Mouse (Mus musculus) kidney, embryonic 16.5 days (tissue): ENCODE results near the gene Akap12. TPM values are rescaled to one million over a fixed set of nuclear protein-coding genes. Genes with fewer than 3 reads are reported as not detected.

Source experiments
- ATAC-seq: fragments of 200-750 bp; cut with Nextera tagmentation; 2 replicates; pipeline ENCODE4 v1.8.0; 2017; ENCODE audit warnings: moderate TSS enrichment; ENCODE audit not compliant: low FRiP score, low TSS enrichment
- H3K27ac ChIP-seq: fragments of 300-500 bp; sonication (generic); 2 replicates; pipeline ENCODE4 v1.5.1; 2014; ENCODE audit warnings: low read length
- H3K27me3 ChIP-seq: fragments of 300-500 bp; sonication (generic); 2 replicates; pipeline ENCODE4 v1.6.1; 2014; ENCODE audit warnings: low read length, control low read depth, mixed read lengths; ENCODE audit not compliant: insufficient read depth
- H3K36me3 ChIP-seq: fragments of 300-500 bp; sonication (generic); 2 replicates; pipeline ENCODE4 v1.6.1; 2014; ENCODE audit warnings: low read length, control low read depth, mixed read lengths; ENCODE audit not compliant: insufficient read depth
- H3K4me1 ChIP-seq: fragments of 300-500 bp; sonication (generic); 2 replicates; pipeline ENCODE4 v1.6.1; 2014; ENCODE audit warnings: low read length, control low read depth, mixed read lengths; ENCODE audit not compliant: insufficient read depth
- H3K4me2 ChIP-seq: fragments of 300-500 bp; sonication (generic); replicated peaks from 2 replicates; pipeline ENCODE4 v1.6.1; 2014; ENCODE audit warnings: low read depth, low read length
- H3K4me3 ChIP-seq: fragments of 300-500 bp; sonication (generic); 2 replicates; pipeline ENCODE4 v1.5.1; 2014; ENCODE audit warnings: mild to moderate bottlenecking, low read length
- H3K9ac ChIP-seq: fragments of 300-500 bp; sonication (generic); replicated peaks from 2 replicates; pipeline ENCODE4 v1.6.1; 2014; ENCODE audit warnings: low read length
- H3K9me3 ChIP-seq: fragments of 300-500 bp; sonication (generic); 2 replicates; pipeline ENCODE4 v1.6.1; 2016; ENCODE audit warnings: low read length, control low read depth
- WGBS: fragments of 180-500 bp; shearing (Covaris S2); extraction: QIAGEN DNeasy Blood & Tissue Kit; methylation state at CpG from one replicate; pipeline ENCODE4 v1.1.7; 2014; 5-methylcytosine and 5-hydroxymethylcytosine counted together
- polyA plus RNA-seq: library from polyadenylated mRNA; unstranded; fragments of >200 nt; fragmentation: Nextera tagmentation; extraction: Ambion mirVana; gene quantifications from 2 replicates; pipeline ENCODE4 v1.2.1, GENCODE M21; 2015

Akap12 gene
- polyA plus RNA-seq, 1 experiment from 2014 or later: 92.7 TPM

- WGBS: 76% methylated on average over 4 of the region's 4 CpGs
- no peak overlapping the region for H3K4me3 ChIP-seq
- no peaks in the 10 kb centered on the region for H3K36me3 ChIP-seq
- no peak overlapping the region for H3K4me2 ChIP-seq
- no peak overlapping the region for H3K27ac ChIP-seq
- no peak overlapping the region for H3K9ac ChIP-seq
- H3K4me1 ChIP-seq: no peaks in the 10 kb centered on the region
- no peaks in the 10 kb centered on the region for H3K9me3 ChIP-seq
- H3K27me3 ChIP-seq: no peaks in the 10 kb centered on the region
- ATAC-seq: no peak
Observed at GRCm38 (mm10) chr10:4253613-4254012, 12.6 kb upstream of the Akap12 start.

DNA sequence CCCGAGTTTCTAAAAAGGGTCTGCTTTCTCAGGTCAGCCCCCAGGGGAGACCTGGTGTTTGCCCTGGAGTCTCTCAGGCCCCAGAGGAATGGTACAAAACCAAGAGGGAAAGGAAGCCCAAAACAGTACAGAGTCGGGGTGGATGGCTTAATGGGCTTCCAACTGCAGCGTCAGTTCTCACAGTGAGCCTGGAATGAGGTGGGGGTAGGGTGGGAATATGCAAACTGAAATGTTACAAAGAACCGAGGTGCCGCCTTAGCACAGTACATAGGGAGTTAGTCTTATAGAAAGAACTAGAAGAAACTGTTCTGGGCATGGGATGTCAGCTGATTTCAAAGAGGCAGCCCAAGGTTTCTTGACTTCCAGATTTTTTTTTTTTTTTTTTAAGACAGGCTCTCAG lies 11.7 kb upstream of the Akap12 start:
- Histone ChIP-seq H3K4me3 (no peak overlapping the region), H3K27ac (no peak overlapping the region), H3K9me3 (no peaks in the 10 kb centered on the region), H3K36me3 (no peaks in the 10 kb centered on the region), H3K4me2 (no peak overlapping the region), H3K27me3 (no peaks in the 10 kb centered on the region), H3K9ac (no peak overlapping the region), H3K4me1 (no peaks in the 10 kb centered on the region)
- ATAC-seq: no peak
- 45% methylated on average over 5 of the region's 5 CpGs for WGBS

- peaks cover 7% of the 10 kb centered on the region for H3K4me1 ChIP-seq
- H3K36me3 ChIP-seq: no peaks in the 10 kb centered on the region
- no peaks in the 10 kb centered on the region for H3K27me3 ChIP-seq
- no peak overlapping the region for H3K9ac ChIP-seq
- H3K4me2 ChIP-seq: no peak overlapping the region
- H3K27ac ChIP-seq: no peak overlapping the region
- no peak for ATAC-seq
- H3K4me3 ChIP-seq: no peak overlapping the region
- H3K9me3 ChIP-seq: no peaks in the 10 kb centered on the region
- WGBS: 76% methylated on average over 5 of the region's 5 CpGs
Observed at GRCm38 (mm10) chr10:4260925-4261324, 5.3 kb upstream of the Akap12 start.

DNA sequence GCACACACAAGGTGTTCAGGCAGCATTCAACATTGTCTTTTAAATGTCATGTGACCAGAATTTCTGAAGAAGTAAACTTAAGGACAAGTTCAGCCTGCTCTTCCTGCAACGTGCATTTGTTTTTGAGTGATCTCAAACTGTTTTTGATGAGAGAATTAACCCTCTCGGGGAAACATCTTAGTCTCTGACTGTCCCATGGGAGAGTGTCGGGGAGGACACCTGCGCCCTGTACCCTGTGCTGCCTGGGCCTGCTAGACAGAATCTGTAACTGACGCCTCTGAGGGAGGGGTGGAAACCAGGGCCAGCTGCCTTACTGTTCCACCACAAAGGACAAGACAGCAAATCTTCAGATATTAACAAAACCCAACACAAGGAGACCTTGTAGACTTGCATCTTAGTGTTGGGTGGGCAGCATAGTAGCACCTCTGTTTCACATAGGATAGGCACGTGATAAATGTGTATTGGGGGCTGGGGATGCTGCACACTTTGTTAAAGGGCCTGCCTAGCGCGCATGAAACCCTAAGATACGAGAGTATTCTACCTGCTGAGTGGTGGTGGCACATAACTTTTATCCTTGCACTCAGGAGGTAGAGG lies 4.7 kb upstream of the Akap12 start:
- no peak overlapping the region for H3K27ac ChIP-seq
- H3K27me3 ChIP-seq: no peaks in the 10 kb centered on the region
- no peaks in the 10 kb centered on the region for H3K36me3 ChIP-seq
- no peak overlapping the region for H3K4me2 ChIP-seq
- H3K9me3 ChIP-seq: no peaks in the 10 kb centered on the region
- ATAC-seq: no peak
- 80% methylated on average over 9 of the region's 9 CpGs for WGBS
- H3K4me1 ChIP-seq: peaks cover 9% of the 10 kb centered on the region
- H3K9ac ChIP-seq: no peak overlapping the region
- no peak overlapping the region for H3K4me3 ChIP-seq

- H3K36me3 ChIP-seq: no peaks in the 10 kb centered on the region
- H3K4me3 ChIP-seq: peak overlapping the region; percentile 81
- no peaks in the 10 kb centered on the region for H3K27me3 ChIP-seq
- H3K27ac ChIP-seq: peak overlapping the region; percentile 77; the same call in 1 of the 2 replicates
- H3K9me3 ChIP-seq: no peaks in the 10 kb centered on the region
- 3% methylated on average over 13 of the region's 13 CpGs for WGBS
- peak overlapping the region; percentile 95 for H3K4me2 ChIP-seq
- H3K4me1 ChIP-seq: peaks cover 13% of the 10 kb centered on the region
- ATAC-seq: no peak
- H3K9ac ChIP-seq: peak overlapping the region; percentile 82
Observed at GRCm38 (mm10) chr10:4265641-4266040, 539 bp upstream of the Akap12 start.

- WGBS: 3% methylated on average over 11 of the region's 11 CpGs
- Histone ChIP-seq H3K9ac (peak overlapping the region; percentile 82), H3K27me3 (no peaks in the 10 kb centered on the region), H3K4me1 (peaks cover 13% of the 10 kb centered on the region), H3K4me2 (peak overlapping the region; percentile 95), H3K36me3 (no peaks in the 10 kb centered on the region), H3K27ac (peak overlapping the region; percentile 77; the same call in 1 of the 2 replicates), H3K4me3 (peak overlapping the region; percentile 81), H3K9me3 (no peaks in the 10 kb centered on the region)
- ATAC-seq: peak; percentile 47
Observed at GRCm38 (mm10) chr10:4266931-4267310, 741 bp downstream of the Akap12 start.

GRCm38 (mm10) chr10:4267481-4267880 lies 1.3 kb downstream of the Akap12 start:
- H3K27me3 ChIP-seq: no peaks in the 10 kb centered on the region
- H3K4me1 ChIP-seq: peaks cover 13% of the 10 kb centered on the region
- no peak overlapping the region for H3K27ac ChIP-seq
- WGBS: 71% methylated on average over 7 of the region's 7 CpGs
- H3K9ac ChIP-seq: peak overlapping the region; percentile 82; the same call in 1 of the 2 replicates
- ATAC-seq: no peak
- no peaks in the 10 kb centered on the region for H3K36me3 ChIP-seq
- H3K4me3 ChIP-seq: peak overlapping the region; percentile 81
- peak overlapping the region; percentile 95 for H3K4me2 ChIP-seq
- no peaks in the 10 kb centered on the region for H3K9me3 ChIP-seq

DNA sequence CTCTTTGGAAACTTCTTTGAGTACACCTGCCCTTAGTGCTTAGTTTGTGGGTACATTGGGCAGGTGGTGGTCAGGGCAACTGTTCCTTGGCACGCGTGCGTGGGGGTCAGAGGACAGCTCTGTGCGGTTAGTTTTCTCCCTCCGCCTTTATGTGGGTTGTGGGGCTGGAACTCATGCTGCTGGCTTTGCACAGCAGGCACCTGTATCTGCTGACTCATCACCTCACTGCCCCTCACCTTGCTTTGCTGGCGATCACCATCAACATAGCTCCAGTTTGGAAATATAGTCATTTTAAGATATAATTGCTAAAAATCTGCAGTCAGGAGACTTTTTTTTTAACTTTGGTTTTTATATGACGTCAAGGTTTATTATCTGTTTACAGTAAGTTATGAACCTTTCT lies 2.0 kb downstream of the Akap12 start:
- no peaks in the 10 kb centered on the region for H3K9me3 ChIP-seq
- H3K27ac ChIP-seq: no peak overlapping the region
- WGBS: 87% methylated on average over 7 of the region's 7 CpGs
- peak overlapping the region; percentile 81; the same call in 1 of the 2 replicates for H3K4me3 ChIP-seq
- no peaks in the 10 kb centered on the region for H3K36me3 ChIP-seq
- H3K9ac ChIP-seq: no peak overlapping the region
- no peak for ATAC-seq
- H3K27me3 ChIP-seq: no peaks in the 10 kb centered on the region
- peak overlapping the region; percentile 95; the same call in 1 of the 2 replicates for H3K4me2 ChIP-seq
- H3K4me1 ChIP-seq: peaks cover 13% of the 10 kb centered on the region

DNA sequence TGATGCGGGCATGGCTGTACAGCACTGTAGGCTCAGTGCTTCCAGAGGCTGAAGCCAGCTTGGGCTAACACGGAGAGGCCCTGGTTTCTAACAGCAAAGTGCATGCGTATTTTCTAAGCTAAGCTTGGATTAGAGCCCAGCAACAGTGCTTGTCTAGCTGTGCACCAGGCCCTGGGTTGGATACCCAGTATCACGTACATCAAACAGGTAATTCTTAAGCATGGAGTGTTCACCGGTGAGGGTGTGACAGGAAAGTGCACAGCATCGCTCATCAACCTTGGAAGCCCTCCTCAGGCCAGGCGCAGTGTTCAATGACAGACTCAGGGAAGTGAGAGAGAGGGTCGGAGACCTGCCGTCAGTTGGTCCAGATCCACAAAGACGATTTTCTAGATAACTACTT lies 9.4 kb downstream of the Akap12 start:
- WGBS: 93% methylated on average over 10 of the region's 10 CpGs
- Histone ChIP-seq H3K36me3 (no peaks in the 10 kb centered on the region), H3K4me3 (no peak overlapping the region), H3K9me3 (no peaks in the 10 kb centered on the region), H3K4me2 (no peak overlapping the region), H3K27me3 (no peaks in the 10 kb centered on the region), H3K27ac (no peak overlapping the region), H3K4me1 (peaks cover 6% of the 10 kb centered on the region; the same call in 1 of the 2 replicates), H3K9ac (no peak overlapping the region)
- ATAC-seq: no peak

DNA sequence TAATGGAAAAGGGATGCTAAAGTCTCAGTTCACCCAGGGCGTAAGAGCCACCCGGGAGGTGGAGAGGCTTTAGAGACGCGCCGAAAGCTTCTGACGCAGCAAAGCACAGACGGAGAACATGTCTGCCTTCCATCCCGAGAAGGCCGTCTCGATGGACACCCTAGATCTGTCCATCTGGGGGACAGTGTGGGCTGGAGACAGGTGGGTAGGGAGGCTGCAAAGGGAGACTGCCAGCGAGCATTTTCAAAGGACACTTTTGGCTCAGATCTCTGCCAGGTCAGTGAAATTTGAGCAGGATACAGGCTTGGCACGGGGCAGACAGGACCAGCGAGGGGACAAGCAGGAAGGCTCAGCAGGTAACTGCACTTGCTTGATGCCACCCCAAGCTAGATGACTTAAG lies 9.9 kb downstream of the Akap12 start:
- Histone ChIP-seq H3K9me3 (no peaks in the 10 kb centered on the region), H3K4me3 (no peak overlapping the region), H3K4me1 (peaks cover 6% of the 10 kb centered on the region; the same call in 1 of the 2 replicates), H3K27ac (no peak overlapping the region), H3K4me2 (no peak overlapping the region), H3K27me3 (no peaks in the 10 kb centered on the region), H3K9ac (no peak overlapping the region), H3K36me3 (no peaks in the 10 kb centered on the region)
- WGBS: 86% methylated on average over 13 of the region's 13 CpGs
- ATAC-seq: no peak
